Mouse (Mus musculus): ENCODE data around the gene Ndufs8. TPM values are rescaled to one million over a fixed set of nuclear protein-coding genes. Genes with fewer than 3 reads are reported as not detected.
A peak's percentile ranks its signal among the peaks of the same experiment; 100 is the strongest.

Ndufs8 gene
- polyA plus RNA-seq, 2 experiments, result 118 to 219 TPM

DNA sequence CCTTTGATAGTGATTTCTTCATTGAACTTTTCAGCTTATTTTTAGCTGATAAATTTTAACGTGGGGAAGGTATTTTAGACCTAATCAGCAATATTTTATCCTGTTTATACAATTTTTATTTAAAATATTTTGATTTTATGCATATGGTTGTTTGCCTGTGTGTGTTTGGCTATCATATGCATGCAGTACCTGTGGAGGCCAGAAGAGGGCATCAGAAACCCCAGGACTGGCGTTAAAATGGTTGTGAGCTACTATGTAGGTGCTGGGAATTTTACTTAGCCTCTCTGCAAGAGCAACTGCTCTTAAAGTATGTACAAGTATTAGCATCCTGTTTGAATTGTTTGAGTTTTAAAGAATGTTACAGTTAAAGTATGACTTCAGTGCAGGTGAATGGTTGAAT, 47.6 kb downstream of the Ndufs8 start:
- no peak for DNase-seq (ENCODE audit: low read depth in 3 of 3, low spot score in 3 of 3)
- TF ChIP-seq CTCF (IDR thresholded peaks at IDR 0.05; ENCODE audit: low read depth) (peak; percentile 62), EP300 (IDR thresholded peaks at IDR 0.05; ENCODE audit: low read depth) (no peak)
- Histone ChIP-seq H3K9ac (replicated peaks) (no peak overlapping the region), H3K4me2 (ENCODE audit: low read depth) (no peak overlapping the region), H3K27ac (no peak overlapping the region), H3K9me3 (ENCODE audit: control insufficient read depth, low read length) (no peaks in the 10 kb centered on the region), H3K36me3 (replicated peaks; ENCODE audit: control insufficient read depth, insufficient read depth, low read depth) (no peaks in the 10 kb centered on the region), H3K4me3 (ENCODE audit: insufficient read depth in 1 of 2, low read depth in 2 of 2, low read length in 2 of 2) (no peak overlapping the region), H3K27me3 (ENCODE audit: control insufficient read depth, insufficient read depth, low read length) (no peaks in the 10 kb centered on the region), H3K4me1 (replicated peaks; ENCODE audit: control insufficient read depth in 2 of 2, insufficient read depth in 2 of 2, low read length in 1 of 2) (peaks cover 4% of the 10 kb centered on the region in 2 experiments; a peak in 2 of 4 replicates)
- ATAC-seq (ENCODE audit: insufficient read depth), result no peak
- WGBS (ENCODE audit: insufficient replicate concordance), result 60% methylated on average over 2 of the region's 2 CpGs

DNA sequence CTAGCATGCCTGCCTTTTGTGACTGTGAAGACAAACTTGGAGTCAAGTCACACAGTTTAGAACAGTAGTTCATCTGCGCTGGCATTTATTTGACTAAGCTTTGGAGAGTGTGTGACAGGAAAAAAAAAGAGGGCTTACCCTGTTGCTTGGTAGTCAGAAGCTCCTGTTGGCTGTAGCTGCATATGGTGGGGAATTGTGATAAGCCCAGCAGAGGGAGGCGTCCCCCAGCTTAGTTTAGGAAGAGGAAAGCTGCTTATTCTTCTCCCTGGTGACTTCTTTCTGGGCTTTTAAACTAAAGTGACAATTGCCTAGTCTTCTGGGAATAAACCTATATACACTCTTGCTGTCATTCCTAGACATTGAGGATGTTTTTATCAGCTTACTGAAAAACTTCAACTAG, 49.9 kb downstream of the Ndufs8 start:
- WGBS (ENCODE audit: insufficient replicate concordance), result 26% methylated on average over 2 of the region's 2 CpGs
- no peak for ATAC-seq (ENCODE audit: insufficient read depth)

More for the DNA sequence above, 49.9 kb downstream of the Ndufs8 start:
- TF ChIP-seq EP300 (IDR thresholded peaks at IDR 0.05; ENCODE audit: low read depth), result no peak
- 0 out of 2 replicates have a peak, but pooled peaks have one; percentile 8 for TF ChIP-seq CTCF (IDR thresholded peaks at IDR 0.05; ENCODE audit: low read depth)
- Histone ChIP-seq H3K9me3 (ENCODE audit: control insufficient read depth, low read length) (no peaks in the 10 kb centered on the region), H3K4me1 (replicated peaks; ENCODE audit: control insufficient read depth in 2 of 2, insufficient read depth in 2 of 2, low read length in 1 of 2) (peaks cover 4% of the 10 kb centered on the region in 2 experiments; a peak in 2 of 4 replicates), H3K9ac (replicated peaks) (no peak overlapping the region), H3K4me3 (ENCODE audit: insufficient read depth in 1 of 2, low read depth in 2 of 2, low read length in 2 of 2) (no peak overlapping the region), H3K36me3 (replicated peaks; ENCODE audit: control insufficient read depth, insufficient read depth, low read depth) (no peaks in the 10 kb centered on the region), H3K4me2 (ENCODE audit: low read depth) (no peak overlapping the region), H3K27me3 (ENCODE audit: control insufficient read depth, insufficient read depth, low read length) (no peaks in the 10 kb centered on the region), H3K27ac (no peak overlapping the region)
- no peak for DNase-seq (ENCODE audit: low read depth in 3 of 3, low spot score in 3 of 3)

Other genes starting within 250 kb of the Ndufs8 start
- gene Lrp5, start 226.2 kb downstream of the Ndufs8 start, polyA plus RNA-seq (2012; rRNA removed), result 6.8 and 7.4 TPM in 2 replicates
- gene Lrp5, start 226.2 kb downstream of the Ndufs8 start, polyA plus RNA-seq (2014; fragmentation: Nextera tagmentation; extraction: Ambion mirVana), result 2.2 and 2.3 TPM in 2 replicates
- gene 1810055G02Rik, start 204.5 kb downstream of the Ndufs8 start, polyA plus RNA-seq (2012; rRNA removed), result 10.8 and 12.1 TPM in 2 replicates
- gene 1810055G02Rik, start 204.5 kb downstream of the Ndufs8 start, polyA plus RNA-seq (2014; fragmentation: Nextera tagmentation; extraction: Ambion mirVana), result 10.8 and 11.0 TPM in 2 replicates
- 4.1 and 6.3 TPM in 2 replicates for gene Kmt5b, start 145.4 kb downstream of the Ndufs8 start, polyA plus RNA-seq (2012; rRNA removed)
- gene Kmt5b, start 145.4 kb downstream of the Ndufs8 start, polyA plus RNA-seq (2014; fragmentation: Nextera tagmentation; extraction: Ambion mirVana), result 5.0 and 5.4 TPM in 2 replicates
- 13.2 and 17.0 TPM in 2 replicates for gene Chka, start 61.0 kb downstream of the Ndufs8 start, polyA plus RNA-seq (2012; rRNA removed)
- 10.3 and 13.1 TPM in 2 replicates for gene Chka, start 61.0 kb downstream of the Ndufs8 start, polyA plus RNA-seq (2014; fragmentation: Nextera tagmentation; extraction: Ambion mirVana)
- gene Tcirg1, start 5.6 kb downstream of the Ndufs8 start, polyA plus RNA-seq (2012; rRNA removed), result 47.1 and 48.6 TPM in 2 replicates
- 15.4 and 15.6 TPM in 2 replicates for gene Tcirg1, start 5.6 kb downstream of the Ndufs8 start, polyA plus RNA-seq (2014; fragmentation: Nextera tagmentation; extraction: Ambion mirVana)
- 3.3 and 3.6 TPM in 2 replicates for gene Aldh3b1, start 17.0 kb upstream of the Ndufs8 start, polyA plus RNA-seq (2012; rRNA removed)
- 4.9 and 5.3 TPM in 2 replicates for gene Aldh3b1, start 17.0 kb upstream of the Ndufs8 start, polyA plus RNA-seq (2014; fragmentation: Nextera tagmentation; extraction: Ambion mirVana)
- 19.8 and 22.8 TPM in 2 replicates for gene Unc93b1, start 22.4 kb upstream of the Ndufs8 start, polyA plus RNA-seq (2012; rRNA removed)
- gene Unc93b1, start 22.4 kb upstream of the Ndufs8 start, polyA plus RNA-seq (2014; fragmentation: Nextera tagmentation; extraction: Ambion mirVana), result 14.7 and 15.1 TPM in 2 replicates
- 0.02 and 0.04 TPM in 2 replicates for gene Aldh3b3, start 45.9 kb upstream of the Ndufs8 start, polyA plus RNA-seq (2012; rRNA removed)
- gene Aldh3b3, start 45.9 kb upstream of the Ndufs8 start, polyA plus RNA-seq (2014; fragmentation: Nextera tagmentation; extraction: Ambion mirVana), result not detected in 2 replicates
- 0.32 and 0.33 TPM in 2 replicates for gene Aldh3b2, start 59.6 kb upstream of the Ndufs8 start, polyA plus RNA-seq (2012; rRNA removed)
- gene Aldh3b2, start 59.6 kb upstream of the Ndufs8 start, polyA plus RNA-seq (2014; fragmentation: Nextera tagmentation; extraction: Ambion mirVana), result 0.48 and 0.56 TPM in 2 replicates
- 10.8 and 11.1 TPM in 2 replicates for gene Acy3, start 73.8 kb upstream of the Ndufs8 start, polyA plus RNA-seq (2012; rRNA removed)
- gene Acy3, start 73.8 kb upstream of the Ndufs8 start, polyA plus RNA-seq (2014; fragmentation: Nextera tagmentation; extraction: Ambion mirVana), result 9.1 and 9.5 TPM in 2 replicates
- 0.37 and 0.50 TPM in 2 replicates for gene Tbx10, start 80.0 kb upstream of the Ndufs8 start, polyA plus RNA-seq (2012; rRNA removed)
- gene Tbx10, start 80.0 kb upstream of the Ndufs8 start, polyA plus RNA-seq (2014; fragmentation: Nextera tagmentation; extraction: Ambion mirVana), result 0.28 and 0.30 TPM in 2 replicates
- 2.1 and 2.9 TPM in 2 replicates for gene Nudt8, start 87.8 kb upstream of the Ndufs8 start, polyA plus RNA-seq (2012; rRNA removed)
- 14.2 and 15.2 TPM in 2 replicates for gene Nudt8, start 87.8 kb upstream of the Ndufs8 start, polyA plus RNA-seq (2014; fragmentation: Nextera tagmentation; extraction: Ambion mirVana)
- gene Gm49405, start 87.9 kb upstream of the Ndufs8 start, polyA plus RNA-seq (2012; rRNA removed), result 0.65 and 0.73 TPM in 2 replicates
- 0.25 and 0.33 TPM in 2 replicates for gene Gm49405, start 87.9 kb upstream of the Ndufs8 start, polyA plus RNA-seq (2014; fragmentation: Nextera tagmentation; extraction: Ambion mirVana)
- gene Doc2g, start 90.5 kb upstream of the Ndufs8 start, polyA plus RNA-seq (2012; rRNA removed), result 1.8 and 2.2 TPM in 2 replicates
- gene Doc2g, start 90.5 kb upstream of the Ndufs8 start, polyA plus RNA-seq (2014; fragmentation: Nextera tagmentation; extraction: Ambion mirVana), result 0.25 and 0.45 TPM in 2 replicates
- 67.5 and 84.8 TPM in 2 replicates for gene Ndufv1, start 100.0 kb upstream of the Ndufs8 start, polyA plus RNA-seq (2012; rRNA removed)
- 159 and 168 TPM in 2 replicates for gene Ndufv1, start 100.0 kb upstream of the Ndufs8 start, polyA plus RNA-seq (2014; fragmentation: Nextera tagmentation; extraction: Ambion mirVana)
- 230 and 274 TPM in 2 replicates for gene Gstp1, start 125.2 kb upstream of the Ndufs8 start, polyA plus RNA-seq (2012; rRNA removed)
- 511 and 557 TPM in 2 replicates for gene Gstp1, start 125.2 kb upstream of the Ndufs8 start, polyA plus RNA-seq (2014; fragmentation: Nextera tagmentation; extraction: Ambion mirVana)
- 6.6 and 7.9 TPM in 2 replicates for gene Gstp2, start 133.2 kb upstream of the Ndufs8 start, polyA plus RNA-seq (2012; rRNA removed)
- 6.9 and 7.3 TPM in 2 replicates for gene Gstp2, start 133.2 kb upstream of the Ndufs8 start, polyA plus RNA-seq (2014; fragmentation: Nextera tagmentation; extraction: Ambion mirVana)
- 78.5 and 87.0 TPM in 2 replicates for gene Gstp3, start 146.8 kb upstream of the Ndufs8 start, polyA plus RNA-seq (2012; rRNA removed)
- 65.7 and 69.6 TPM in 2 replicates for gene Gstp3, start 146.8 kb upstream of the Ndufs8 start, polyA plus RNA-seq (2014; fragmentation: Nextera tagmentation; extraction: Ambion mirVana)
- gene Cabp2, start 168.8 kb upstream of the Ndufs8 start, polyA plus RNA-seq (2012; rRNA removed), result 0.16 and 0.17 TPM in 2 replicates
- gene Cabp2, start 168.8 kb upstream of the Ndufs8 start, polyA plus RNA-seq (2014; fragmentation: Nextera tagmentation; extraction: Ambion mirVana), result 0.20 and 0.44 TPM in 2 replicates
- 52.5 and 64.8 TPM in 2 replicates for gene Cdk2ap2, start 184.4 kb upstream of the Ndufs8 start, polyA plus RNA-seq (2012; rRNA removed)
- 99.9 and 101 TPM in 2 replicates for gene Cdk2ap2, start 184.4 kb upstream of the Ndufs8 start, polyA plus RNA-seq (2014; fragmentation: Nextera tagmentation; extraction: Ambion mirVana)
- 6.1 and 7.1 TPM in 2 replicates for gene Pitpnm1, start 187.2 kb upstream of the Ndufs8 start, polyA plus RNA-seq (2012; rRNA removed)
- gene Pitpnm1, start 187.2 kb upstream of the Ndufs8 start, polyA plus RNA-seq (2014; fragmentation: Nextera tagmentation; extraction: Ambion mirVana), result 3.4 TPM in 2 replicates
- 28.8 and 33.2 TPM in 2 replicates for gene Aip, start 213.1 kb upstream of the Ndufs8 start, polyA plus RNA-seq (2012; rRNA removed)
- 29.4 TPM in 2 replicates for gene Aip, start 213.1 kb upstream of the Ndufs8 start, polyA plus RNA-seq (2014; fragmentation: Nextera tagmentation; extraction: Ambion mirVana)
- not detected in 2 replicates for gene Gpr152, start 227.0 kb upstream of the Ndufs8 start, polyA plus RNA-seq (2012; rRNA removed)
- gene Gpr152, start 227.0 kb upstream of the Ndufs8 start, polyA plus RNA-seq (2014; fragmentation: Nextera tagmentation; extraction: Ambion mirVana), result not detected in 2 replicates
- 0.03 and 0.15 TPM in 2 replicates for gene Cabp4, start 231.3 kb upstream of the Ndufs8 start, polyA plus RNA-seq (2012; rRNA removed)
- not detected in 2 replicates for gene Cabp4, start 231.3 kb upstream of the Ndufs8 start, polyA plus RNA-seq (2014; fragmentation: Nextera tagmentation; extraction: Ambion mirVana)
- 57.5 and 59.2 TPM in 2 replicates for gene Coro1b, start 235.8 kb upstream of the Ndufs8 start, polyA plus RNA-seq (2012; rRNA removed)
- gene Coro1b, start 235.8 kb upstream of the Ndufs8 start, polyA plus RNA-seq (2014; fragmentation: Nextera tagmentation; extraction: Ambion mirVana), result 57.5 and 62.2 TPM in 2 replicates
- 12.5 and 16.3 TPM in 2 replicates for gene Ptprcap, start 240.8 kb upstream of the Ndufs8 start, polyA plus RNA-seq (2012; rRNA removed)
- 14.4 and 17.0 TPM in 2 replicates for gene Ptprcap, start 240.8 kb upstream of the Ndufs8 start, polyA plus RNA-seq (2014; fragmentation: Nextera tagmentation; extraction: Ambion mirVana)